Mouse (Mus musculus) B cell, adult 2 months (primary cell): ENCODE measurements at regions not wholly inside any gene's neighbourhood (a gene's known extent, or its start where the extent isn't known, plus 50 kb on each side); places are given as distances from the start of the nearest gene placed in this dataset.
"Not testable (repeated sequence)": the region's sequence is repeated elsewhere in the genome, so short reads cannot be mapped to it uniquely, and the experiment has no call there.

Source experiments
- DNase-seq, 2 experiments: peaks; one replicate each; pipeline ENCODE4 v3.0.0; 2022

GRCm38 (mm10) chr15:41283199-41283598 lies 1149.0 kb downstream of the 9330182O14Rik start:
- DNase-seq = no peak

GRCm38 (mm10) chr15:41286809-41287413 lies 1152.7 kb downstream of the 9330182O14Rik start:
- DNase-seq = no peak

- no peak for DNase-seq
These were observed 1163.3 kb downstream of the 9330182O14Rik start for GRCm38 (mm10) chr15:41297419-41297818.

- no peak for DNase-seq
These were observed 1172.5 kb downstream of the 9330182O14Rik start for GRCm38 (mm10) chr15:41306638-41307037.

- no peak for DNase-seq
These were observed 1177.7 kb downstream of the 9330182O14Rik start for GRCm38 (mm10) chr15:41311728-41312320.

- no peak for DNase-seq
These were observed 1180.8 kb downstream of the 9330182O14Rik start for GRCm38 (mm10) chr15:41314916-41315315.

GRCm38 (mm10) chr15:41325633-41326252 lies 1191.6 kb downstream of the 9330182O14Rik start:
- peak; percentile 15 to 16 for DNase-seq

- DNase-seq = no peak
These were observed 1195.1 kb downstream of the 9330182O14Rik start for GRCm38 (mm10) chr15:41329286-41329685.

GRCm38 (mm10) chr15:41330085-41330484 lies 1195.9 kb downstream of the 9330182O14Rik start:
- DNase-seq = no peak

GRCm38 (mm10) chr15:41332451-41332850 lies 1198.3 kb downstream of the 9330182O14Rik start:
- DNase-seq = no peak

GRCm38 (mm10) chr15:41333165-41333564 lies 1199.0 kb downstream of the 9330182O14Rik start:
- no peak for DNase-seq

- not testable (repeated sequence) for DNase-seq
These were observed 1206.5 kb downstream of the 9330182O14Rik start for GRCm38 (mm10) chr15:41340621-41341020.

GRCm38 (mm10) chr15:41345554-41345953 lies 1211.4 kb downstream of the 9330182O14Rik start:
- DNase-seq = no peak

- no peak for DNase-seq
These were observed 1213.1 kb downstream of the 9330182O14Rik start for GRCm38 (mm10) chr15:41347221-41347620.

GRCm38 (mm10) chr15:41352129-41352528 lies 1218.0 kb downstream of the 9330182O14Rik start:
- DNase-seq = no peak

- DNase-seq = no peak
These were observed 1225.1 kb downstream of the 9330182O14Rik start for GRCm38 (mm10) chr15:41359276-41359675.

GRCm38 (mm10) chr15:41374669-41375068 lies 1240.5 kb downstream of the 9330182O14Rik start:
- no peak for DNase-seq

- DNase-seq = no peak
These were observed 1241.7 kb downstream of the 9330182O14Rik start for GRCm38 (mm10) chr15:41375906-41376305.

- no peak for DNase-seq
These were observed 1245.5 kb downstream of the 9330182O14Rik start for GRCm38 (mm10) chr15:41379637-41380036.

- DNase-seq = no peak
These were observed 1246.3 kb downstream of the 9330182O14Rik start for GRCm38 (mm10) chr15:41380429-41380828.

GRCm38 (mm10) chr15:41390699-41391098 lies 1256.5 kb downstream of the 9330182O14Rik start:
- DNase-seq = no peak
